Mouse (Mus musculus) monocyte, adult 5-6 weeks (primary cell): Measurements from ENCODE around the gene Csgalnact2. TPM values are rescaled to one million over a fixed set of nuclear protein-coding genes. Genes with fewer than 3 reads are reported as not detected.
A peak's percentile ranks its signal among the peaks of the same experiment; 100 is the strongest.

Experiments used
- ATAC-seq: fragments of 153-309, 156-312 bp; replicated peaks from 2 replicates; pipeline ENCODE4 v1.8.0; 2017; ENCODE audit warnings: mild to moderate bottlenecking; ENCODE audit not compliant: low TSS enrichment, insufficient number of reproducible peaks, severe bottlenecking, poor library complexity, low FRiP score
- total RNA-seq: library from RNA; stranded (forward); fragments of 200-1000, 200-491, 200-594 nt; gene quantifications from 3 replicates; pipeline ENCODE4 v1.2.3, GENCODE M21; 2017

The Csgalnact2 gene
- total RNA-seq, result 131 to 223 TPM (median 204 TPM) in 3 replicates

GRCm38 (mm10) chr6:118138731-118139709 is at the start of gene Csgalnact2:
TSS of gene Csgalnact2 (minus strand) at chr6:118139140.
- ATAC-seq, result peak; percentile 76

- no peak for ATAC-seq
These were observed 49.7 kb upstream of the Csgalnact2 start for GRCm38 (mm10) chr6:118188599-118188998.

GRCm38 (mm10) chr6:118187285-118187641 is 48.3 kb upstream of the Csgalnact2 start:
- ATAC-seq, result no peak

GRCm38 (mm10) chr6:118186620-118187284 is 47.8 kb upstream of the Csgalnact2 start:
- ATAC-seq, result no peak

GRCm38 (mm10) chr6:118184126-118184525 is 45.2 kb upstream of the Csgalnact2 start:
- ATAC-seq, result no peak

GRCm38 (mm10) chr6:118180085-118180423 is 41.1 kb upstream of the Csgalnact2 start:
- no peak for ATAC-seq

GRCm38 (mm10) chr6:118179316-118180084 is 40.6 kb upstream of the Csgalnact2 start:
- ATAC-seq, result peak; percentile 90

- no peak for ATAC-seq
These were observed 35.0 kb upstream of the Csgalnact2 start for GRCm38 (mm10) chr6:118173975-118174328.

GRCm38 (mm10) chr6:118173251-118173974 is 34.5 kb upstream of the Csgalnact2 start:
- ATAC-seq, result no peak

GRCm38 (mm10) chr6:118171386-118171785 is 32.4 kb upstream of the Csgalnact2 start:
- ATAC-seq, result no peak

GRCm38 (mm10) chr6:118168106-118168505 is 29.2 kb upstream of the Csgalnact2 start:
- ATAC-seq, result no peak

- peak; percentile 74 for ATAC-seq
These were observed 28.1 kb upstream of the Csgalnact2 start for GRCm38 (mm10) chr6:118167013-118167412.

GRCm38 (mm10) chr6:118165516-118165915 is 26.6 kb upstream of the Csgalnact2 start:
- ATAC-seq, result no peak

GRCm38 (mm10) chr6:118164691-118165090 is 25.8 kb upstream of the Csgalnact2 start:
- no peak for ATAC-seq

GRCm38 (mm10) chr6:118163086-118163485 is 24.1 kb upstream of the Csgalnact2 start:
- ATAC-seq, result no peak

GRCm38 (mm10) chr6:118162457-118163082 is 23.6 kb upstream of the Csgalnact2 start:
- no peak for ATAC-seq

GRCm38 (mm10) chr6:118153091-118153490 is 14.2 kb upstream of the Csgalnact2 start:
- no peak for ATAC-seq

- no peak for ATAC-seq
These were observed 12.0 kb upstream of the Csgalnact2 start for GRCm38 (mm10) chr6:118150988-118151387.
